ENCODE assay signal across 11 mouse cellular contexts in the genomic region with DNA sequence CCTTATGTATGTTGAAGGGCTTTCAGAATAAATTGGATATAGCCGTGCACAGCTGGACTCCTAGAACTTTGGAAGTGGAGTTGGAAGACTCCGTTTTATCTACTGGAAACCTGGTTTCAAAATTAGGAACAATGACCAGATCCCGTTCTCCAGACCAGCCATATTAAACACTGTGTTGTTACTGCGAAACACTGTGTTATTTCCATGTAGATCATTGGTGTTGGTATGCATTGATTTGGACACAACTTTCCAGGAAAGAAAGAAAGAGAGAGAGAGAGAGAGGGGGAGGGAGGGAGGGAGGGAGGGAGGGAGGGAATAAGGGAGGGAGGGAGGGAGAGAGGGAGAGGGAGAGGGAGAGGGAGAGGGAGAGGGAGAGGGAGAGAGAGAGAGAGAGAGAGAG. TPM values are rescaled to one million over a fixed set of nuclear protein-coding genes. Genes with fewer than 3 reads are reported as not detected.
A peak's percentile ranks its signal among the peaks of the same experiment; 100 is the strongest.
DNase-seq lines count a peak whose midpoint lies in the region; ATAC-seq lines count a peak whose summit lies in the region.
"Had no signal": no experiment of that assay in that cellular context is flagged by ENCODE, and none has a peak within 500 bp of the region (broad histone marks: within the 10 kb centered on the region; RNA-seq: fewer than 3 reads in every experiment).

No protein-coding gene starts in this region.

- H3K4me1 ChIP-seq in heart, embryonic 10.5 days: peaks cover 4% of the 10 kb centered on the region; the same call in 1 of the 2 replicates
- no peaks in the 10 kb centered on the region; the same call in 1 of the 2 replicates for H3K4me1 ChIP-seq in embryonic facial prominence, embryonic 14.5 days (ENCODE audit: control insufficient read depth, insufficient read depth, low read length)
- peaks cover 8% of the 10 kb centered on the region for H3K4me1 ChIP-seq in midbrain, embryonic 11.5 days (ENCODE audit: control insufficient read depth, insufficient read depth, low read length)

- H3K36me3 ChIP-seq in heart, embryonic 10.5 days: no peaks in the 10 kb centered on the region
- no peaks in the 10 kb centered on the region for H3K36me3 ChIP-seq in embryonic facial prominence, embryonic 14.5 days (ENCODE audit: control insufficient read depth, insufficient read depth, low read length)
- no peaks in the 10 kb centered on the region for H3K36me3 ChIP-seq in midbrain, embryonic 11.5 days (ENCODE audit: control insufficient read depth, insufficient read depth, low read length)
- H3K36me3 ChIP-seq: liver, embryonic 13.5 days had no signal

- no peak for ATAC-seq in embryonic facial prominence, embryonic 14.5 days (ENCODE audit: low read depth)
- peak; percentile 51 for ATAC-seq in midbrain, embryonic 11.5 days (ENCODE audit: low FRiP score)

- no peak overlapping the region for H3K4me3 ChIP-seq in heart, embryonic 10.5 days
- H3K4me3 ChIP-seq in embryonic facial prominence, embryonic 14.5 days (ENCODE audit: low read depth, low read length): no peak overlapping the region
- no peak overlapping the region for H3K4me3 ChIP-seq in midbrain, embryonic 11.5 days (ENCODE audit: low read depth, low read length)
- H3K4me3 ChIP-seq: liver, embryonic 13.5 days had no signal

- DNase-seq in heart, embryonic 10.5 days (ENCODE audit: low spot score): no peak
- no peak for DNase-seq in heart, postnatal 14 days
- peak; percentile 10 for DNase-seq in MN1 (ENCODE audit: low spot score)
- DNase-seq in embryonic facial prominence, embryonic 14.5 days (ENCODE audit: low spot score): no peak
- peak; percentile 86 for DNase-seq in midbrain, embryonic 11.5 days (ENCODE audit: low spot score, missing footprints)
- DNase-seq in left cerebral cortex, adult 9 months (ENCODE audit: low spot score in 2 of 2): no peak
- no peak for DNase-seq in kidney, postnatal 10 days
- no peak for DNase-seq in cerebellum, adult 11 months
- DNase-seq: adrenal gland, postnatal 36 days; cerebellum, postnatal 36 days; liver, embryonic 13.5 days had no signal

- peak overlapping the region; percentile 64; the same call in 1 of the 2 replicates for H3K27ac ChIP-seq in heart, embryonic 10.5 days
- H3K27ac ChIP-seq in embryonic facial prominence, embryonic 14.5 days (replicated peaks; ENCODE audit: low read depth, low read length): no peak overlapping the region
- peak overlapping the region; percentile 72 for H3K27ac ChIP-seq in midbrain, embryonic 11.5 days (ENCODE audit: low read depth, low read length)
- H3K27ac ChIP-seq: liver, embryonic 13.5 days had no signal

- no peaks in the 10 kb centered on the region for H3K9me3 ChIP-seq in heart, embryonic 10.5 days
- H3K9me3 ChIP-seq in embryonic facial prominence, embryonic 14.5 days (ENCODE audit: control insufficient read depth, low read length): no peaks in the 10 kb centered on the region
- H3K9me3 ChIP-seq in midbrain, embryonic 11.5 days (ENCODE audit: control insufficient read depth, low read length): no peaks in the 10 kb centered on the region
- H3K9me3 ChIP-seq: liver, embryonic 13.5 days had no signal

- 64% methylated on average over 4 of the region's 4 CpGs for WGBS in heart, embryonic 10.5 days
- WGBS in embryonic facial prominence, embryonic 14.5 days: 61% methylated on average over 4 of the region's 4 CpGs
- 36% methylated on average over 4 of the region's 4 CpGs for WGBS in midbrain, embryonic 11.5 days

- H3K27me3 ChIP-seq in heart, embryonic 10.5 days (ENCODE audit: insufficient read depth, poor library complexity, severe bottlenecking): no peaks in the 10 kb centered on the region
- no peaks in the 10 kb centered on the region for H3K27me3 ChIP-seq in embryonic facial prominence, embryonic 14.5 days (replicated peaks; ENCODE audit: control insufficient read depth, insufficient read depth, low read length)
- no peaks in the 10 kb centered on the region for H3K27me3 ChIP-seq in midbrain, embryonic 11.5 days (ENCODE audit: control insufficient read depth, insufficient read depth, low read length)
- H3K27me3 ChIP-seq: liver, embryonic 13.5 days had no signal

- H3K4me2 ChIP-seq in embryonic facial prominence, embryonic 14.5 days (ENCODE audit: low read depth, low read length): peak overlapping the region; percentile 26; the same call in 1 of the 2 replicates
- H3K4me2 ChIP-seq in midbrain, embryonic 11.5 days: no peak overlapping the region; the same call in 1 of the 2 replicates
- H3K4me2 ChIP-seq: liver, embryonic 13.5 days had no signal

- H3K9ac ChIP-seq in embryonic facial prominence, embryonic 14.5 days (ENCODE audit: low read depth, low read length): no peak overlapping the region
- H3K9ac ChIP-seq in midbrain, embryonic 11.5 days (ENCODE audit: low read length): no peak overlapping the region
- H3K9ac ChIP-seq: liver, embryonic 13.5 days had no signal

- intact Hi-C loops in heart, postnatal 14 days (cut with DNase I): loop anchor here (1.0 kb wide), 1 partner anchor 94 kb away; no protein-coding TSS in a partner anchor

RNA-seq across cellular contexts. Expression of gene Commd8, which starts 7.1 kb away (rescaled TPM):
- 117 and 133 TPM in 2 replicates for polyA plus RNA-seq in heart, embryonic 10.5 days (2016; fragmentation: Nextera tagmentation; extraction: Ambion mirVana)
- total RNA-seq in heart, postnatal 14 days (2021): 10 to 100 TPM; 34.4 to 37.8 TPM
- polyA plus RNA-seq in embryonic facial prominence, embryonic 14.5 days (2014; fragmentation: Nextera tagmentation; extraction: Ambion mirVana): 106 and 128 TPM in 2 replicates
- polyA plus RNA-seq in midbrain, embryonic 11.5 days (2014; fragmentation: Nextera tagmentation; extraction: Ambion mirVana): 210 and 233 TPM in 2 replicates

Comparison
In these comparisons a context has a peak if more than half of its experiments do, and no peak if none do; other contexts are left out.
1. DNase-seq: peak in MN1 (single experiment) and midbrain, embryonic 11.5 days (single experiment); none in heart, embryonic 10.5 days (single experiment), heart, postnatal 14 days (0 of 2), embryonic facial prominence, embryonic 14.5 days (single experiment), left cerebral cortex, adult 9 months (0 of 2), kidney, postnatal 10 days (single experiment) and cerebellum, adult 11 months (single experiment).